Mouse (Mus musculus) liver, postnatal 0 days (tissue): ENCODE measurements at regions not wholly inside any gene's neighbourhood (a gene's known extent, or its start where the extent isn't known, plus 50 kb on each side); places are given as distances from the start of the nearest gene placed in this dataset.

Experiments
- ATAC-seq: fragments of 200-750 bp; cut with Nextera tagmentation; 2 replicates; pipeline ENCODE4 v1.8.0; 2017; ENCODE audit warnings: mild to moderate bottlenecking, moderate library complexity
- DNase-seq: peaks from one replicate; pipeline ENCODE4 v3.0.0-alpha.2; 2016
- H3K27ac ChIP-seq: fragments of 300-500 bp; sonication (generic); 2 replicates; pipeline ENCODE4 v1.5.1; 2014; ENCODE audit warnings: antibody characterized with exemption, moderate library complexity, mild to moderate bottlenecking, low read depth
- H3K27me3 ChIP-seq: fragments of 300-500 bp; sonication (generic); 2 replicates; pipeline ENCODE4 v1.6.1; 2014; ENCODE audit warnings: low read length, control low read depth, mixed read lengths; ENCODE audit not compliant: insufficient read depth
- H3K36me3 ChIP-seq: fragments of 300-500 bp; sonication (generic); replicated peaks from 2 replicates; pipeline ENCODE4 v1.6.1; 2014; ENCODE audit warnings: mild to moderate bottlenecking, control low read depth, low read length, moderate library complexity, mixed read lengths; ENCODE audit not compliant: insufficient read depth
- H3K4me1 ChIP-seq: fragments of 300-500 bp; sonication (generic); 2 replicates; pipeline ENCODE4 v1.6.1; 2014; ENCODE audit warnings: antibody characterized with exemption, mild to moderate bottlenecking, control low read depth; ENCODE audit not compliant: insufficient read depth
- H3K4me2 ChIP-seq: fragments of 300-500 bp; sonication (generic); 2 replicates; pipeline ENCODE4 v1.6.1; 2014; ENCODE audit warnings: low read depth, mild to moderate bottlenecking, low read length, moderate library complexity, mixed read lengths
- H3K4me3 ChIP-seq: fragments of 300-500 bp; sonication (generic); 2 replicates; pipeline ENCODE4 v1.5.1; 2014; ENCODE audit warnings: low read depth, low read length
- H3K9ac ChIP-seq: fragments of 300-500 bp; sonication (generic); replicated peaks from 2 replicates; pipeline ENCODE4 v1.6.1; 2014; ENCODE audit warnings: mild to moderate bottlenecking, moderate library complexity
- H3K9me3 ChIP-seq: fragments of 300-500 bp; sonication (generic); 2 replicates; pipeline ENCODE4 v1.6.1; 2016; ENCODE audit warnings: mild to moderate bottlenecking, control low read depth, low read length, mixed read lengths
- CTCF ChIP-seq: sonication (generic); IDR thresholded peaks from 2 replicates; pipeline ENCODE4 v1.5.1; 2016; ENCODE audit warnings: antibody characterized with exemption, low read depth
- EP300 ChIP-seq: IDR thresholded peaks from 2 replicates; pipeline ENCODE4 v1.6.1; 2016; ENCODE audit warnings: antibody characterized with exemption, low read depth, mild to moderate bottlenecking
- WGBS: fragments of 180-500 bp; shearing (Covaris S2); extraction: QIAGEN DNeasy Blood & Tissue Kit; methylation state at CpG from one replicate; pipeline ENCODE4 v1.1.7; 2014; ENCODE audit not compliant: insufficient replicate concordance; 5-methylcytosine and 5-hydroxymethylcytosine counted together

- TF ChIP-seq EP300 = no peak
- TF ChIP-seq CTCF = peak; percentile 75
- Histone ChIP-seq H3K9ac (no peak overlapping the region), H3K27ac (no peak overlapping the region), H3K9me3 (no peaks in the 10 kb centered on the region), H3K4me3 (no peak overlapping the region), H3K36me3 (no peaks in the 10 kb centered on the region), H3K4me1 (no peaks in the 10 kb centered on the region), H3K27me3 (no peaks in the 10 kb centered on the region), H3K4me2 (no peak overlapping the region)
- 47% methylated on average over 9 of the region's 9 CpGs for WGBS
- ATAC-seq = 0 out of 2 replicates have a peak, but pooled peaks have one; percentile 40
- peak; percentile 16 for DNase-seq
These were observed 352.9 kb downstream of the Phf14 start for GRCm38 (mm10) chr6:12260325-12261076.
